Mouse (Mus musculus) retina, postnatal 7 days (tissue): ENCODE results near the gene C1qtnf9.
A peak's percentile ranks its signal among the peaks of the same experiment; 100 is the strongest.

Experiments
- DNase-seq: peaks from one replicate; pipeline ENCODE4 v3.0.0-alpha.2; 2012; ENCODE audit warnings: low read depth, low spot score

C1qtnf9 gene

DNA sequence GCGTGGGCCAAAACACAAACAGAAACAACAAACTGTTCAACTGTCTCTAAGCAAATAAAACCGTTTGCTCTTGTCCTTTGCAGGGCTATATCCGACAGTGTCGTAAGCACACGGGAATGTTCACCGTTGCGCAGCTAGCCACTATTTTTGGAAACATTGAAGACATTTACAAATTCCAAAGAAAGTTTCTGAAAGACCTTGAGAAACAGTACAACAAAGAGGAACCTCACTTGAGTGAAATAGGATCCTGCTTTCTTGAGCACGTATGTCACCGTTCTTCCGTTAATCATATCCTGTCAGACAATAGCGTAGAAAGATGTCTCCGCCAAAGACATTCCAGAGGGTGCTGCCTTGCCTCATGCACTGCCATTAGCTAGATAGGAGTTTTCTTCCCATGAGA is 18.1 kb upstream of the C1qtnf9 start:
- DNase-seq = no peak

DNA sequence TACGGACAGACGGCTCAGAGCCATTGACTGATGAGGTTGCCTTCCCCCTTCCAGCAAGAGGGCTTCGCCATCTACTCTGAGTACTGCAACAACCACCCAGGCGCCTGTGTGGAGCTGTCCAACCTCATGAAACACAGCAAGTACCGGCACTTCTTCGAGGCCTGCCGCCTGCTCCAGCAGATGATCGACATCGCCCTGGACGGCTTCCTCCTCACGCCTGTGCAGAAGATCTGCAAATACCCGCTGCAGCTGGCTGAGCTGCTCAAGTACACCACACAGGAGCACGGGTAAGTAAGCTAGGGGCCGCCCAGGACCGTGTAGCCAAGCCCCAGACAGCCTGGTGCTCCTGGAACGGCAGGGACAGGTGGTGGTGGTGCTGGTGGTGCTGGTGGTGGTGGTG is 16.4 kb upstream of the C1qtnf9 start:
- no peak for DNase-seq

DNA sequence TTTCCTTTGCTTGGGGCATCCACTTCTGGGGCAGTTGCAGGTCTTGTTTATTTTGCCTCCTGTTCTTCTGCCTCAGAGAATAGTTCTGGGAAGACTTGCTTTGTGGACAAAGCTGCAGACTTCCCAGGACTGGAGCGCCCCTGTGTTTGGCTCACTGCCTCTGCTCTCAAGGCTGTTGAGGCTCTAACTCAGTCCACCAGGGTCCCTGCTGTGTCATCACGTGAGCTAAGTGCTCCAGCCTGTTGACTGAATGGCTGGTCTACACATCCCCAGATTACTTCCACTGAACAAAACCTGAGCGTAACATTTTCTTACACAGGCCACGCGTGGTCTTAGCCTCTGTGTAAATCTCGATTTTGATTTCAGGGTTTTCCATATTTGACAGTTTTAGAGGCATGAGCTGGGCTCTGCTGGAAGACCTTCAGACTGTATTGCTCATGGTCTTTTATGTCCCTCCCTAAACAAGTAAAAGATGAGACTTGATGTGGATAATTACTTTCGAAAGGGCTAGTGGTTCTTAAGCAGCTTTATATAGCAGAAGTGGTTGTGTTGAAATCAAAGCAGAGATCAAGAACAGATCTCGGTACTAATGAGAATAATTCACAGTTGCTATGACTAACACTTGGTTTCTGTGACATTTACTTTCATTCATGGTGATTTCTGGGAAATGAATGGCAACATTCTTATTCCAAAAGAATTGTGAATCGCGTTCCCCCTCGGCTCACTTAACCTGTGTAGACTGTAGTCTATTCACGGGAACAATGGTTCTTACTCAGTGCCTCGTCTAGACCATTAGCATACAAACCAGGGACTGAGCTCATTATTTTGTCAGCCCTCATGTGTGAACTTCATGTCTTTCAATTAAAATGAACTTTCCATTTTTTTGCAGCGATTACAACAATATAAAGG is 14.8 kb upstream of the C1qtnf9 start:
- no peak for DNase-seq

DNA sequence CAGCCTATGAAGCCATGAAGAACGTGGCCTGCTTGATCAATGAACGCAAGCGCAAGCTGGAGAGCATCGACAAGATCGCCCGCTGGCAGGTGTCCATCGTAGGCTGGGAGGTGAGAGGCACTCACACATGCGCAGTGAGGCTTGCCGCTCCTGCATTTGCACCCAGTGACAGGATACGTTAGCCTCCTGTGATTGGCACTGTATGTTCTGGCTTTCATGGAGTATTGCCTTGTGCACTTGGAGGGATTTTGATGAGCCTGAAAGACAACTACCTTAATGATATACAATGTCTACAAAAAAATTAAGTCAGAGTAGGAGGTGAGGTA is 14.2 kb upstream of the C1qtnf9 start:
- no peak for DNase-seq

DNA sequence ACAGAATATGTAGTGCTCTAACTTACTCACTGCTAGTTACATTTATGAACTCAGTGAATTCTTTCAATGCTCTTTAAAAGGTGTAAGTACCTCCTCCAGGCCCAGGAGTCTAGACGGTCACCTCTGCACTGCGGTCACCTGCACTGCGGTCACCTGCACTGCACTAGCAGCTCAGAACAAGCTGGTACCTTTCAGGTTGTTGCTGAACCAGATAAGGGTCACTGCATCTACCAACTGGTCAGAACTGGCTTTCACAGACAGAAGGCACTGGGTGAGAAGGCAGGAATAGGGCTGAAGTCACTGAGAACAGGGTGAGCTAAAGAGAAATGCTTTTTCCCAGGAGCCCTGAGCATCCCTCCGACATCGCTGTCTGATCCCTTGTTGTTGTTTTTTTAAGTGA is 13.3 kb upstream of the C1qtnf9 start:
- DNase-seq = no peak

GRCm38 (mm10) chr14:60756271-60756670 is 11.7 kb upstream of the C1qtnf9 start:
- no peak for DNase-seq

- DNase-seq = no peak
These were observed 10.7 kb upstream of the C1qtnf9 start for GRCm38 (mm10) chr14:60757265-60757664.

DNA sequence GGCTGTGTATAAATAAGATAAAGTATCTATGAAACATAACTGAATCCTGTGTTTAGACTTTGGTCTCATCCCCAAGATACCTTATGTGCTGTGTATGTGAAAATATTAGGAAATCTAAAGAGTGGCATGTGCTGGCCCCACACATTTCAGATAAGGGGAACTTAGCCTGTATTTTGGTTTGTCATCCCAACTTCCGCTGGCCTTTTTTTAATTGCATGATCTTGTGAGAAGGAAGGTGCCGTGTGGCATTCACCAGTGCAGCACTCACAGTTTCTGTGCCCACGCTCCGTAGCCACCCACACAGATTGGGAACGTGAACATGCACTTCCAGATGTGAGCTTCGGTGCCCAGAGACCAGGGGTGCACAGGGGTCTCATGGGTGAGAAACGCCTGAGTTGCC is 10.2 kb upstream of the C1qtnf9 start:
- DNase-seq = no peak

DNA sequence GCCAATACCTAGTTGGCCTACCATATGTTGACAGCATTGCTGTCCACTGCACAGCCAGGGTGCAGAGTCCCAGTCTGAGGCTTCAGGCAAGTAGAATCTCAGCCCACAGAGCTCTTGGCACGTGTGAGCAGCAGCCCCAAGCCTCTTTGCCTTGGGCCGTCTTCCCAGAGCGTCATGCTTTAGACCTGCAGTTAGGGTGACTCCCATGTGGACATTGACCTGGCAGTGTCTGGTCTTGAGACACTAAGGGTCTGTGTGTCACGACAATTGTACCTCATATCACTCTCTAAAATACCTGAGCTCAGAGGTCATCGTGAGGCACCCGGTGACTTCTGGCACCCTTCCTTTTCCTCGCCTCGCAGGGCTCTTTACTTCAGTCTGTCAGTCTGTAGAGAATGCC is 8.8 kb upstream of the C1qtnf9 start:
- no peak for DNase-seq

DNA sequence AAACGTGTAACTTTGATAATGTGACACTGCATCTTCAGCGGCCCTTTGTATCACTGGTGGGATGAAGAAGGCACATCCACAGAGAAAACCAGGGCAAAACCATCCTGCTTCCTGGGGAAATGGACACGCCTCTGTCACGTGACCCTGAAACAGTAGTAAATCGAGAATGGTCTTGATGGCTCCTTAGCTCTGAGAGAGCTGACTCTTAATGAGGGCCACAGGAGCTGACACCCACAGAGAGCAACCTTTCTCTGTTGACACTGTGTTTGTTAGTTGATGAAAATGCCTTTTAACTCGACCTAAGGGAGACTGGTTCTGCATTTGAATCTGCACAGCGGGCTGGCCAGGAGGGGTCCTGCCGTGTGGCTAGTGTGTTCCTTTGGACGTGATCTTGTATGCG is 6.1 kb upstream of the C1qtnf9 start:
- no peak for DNase-seq

DNA sequence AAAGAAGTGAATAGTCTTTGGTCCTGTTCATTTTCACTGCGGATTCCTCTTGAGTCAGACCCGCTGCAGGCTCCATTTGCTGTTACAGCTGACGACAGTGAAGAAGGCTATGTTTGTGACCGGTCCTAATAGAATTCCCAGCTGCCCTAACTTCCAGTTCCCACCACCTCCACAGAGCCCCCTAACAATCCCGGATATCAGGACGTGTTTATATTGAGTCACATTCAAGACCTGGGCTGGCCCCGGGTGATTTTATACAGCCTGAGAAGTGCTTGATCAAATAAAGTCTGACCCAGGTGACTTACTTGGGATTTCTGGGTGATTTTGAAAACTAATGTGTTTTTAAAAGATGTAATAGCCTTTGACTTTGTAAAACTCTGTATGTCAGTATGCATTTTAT is 5.2 kb upstream of the C1qtnf9 start:
- DNase-seq = no peak

- no peak for DNase-seq
These were observed 4.2 kb upstream of the C1qtnf9 start for GRCm38 (mm10) chr14:60763746-60764145.

DNA sequence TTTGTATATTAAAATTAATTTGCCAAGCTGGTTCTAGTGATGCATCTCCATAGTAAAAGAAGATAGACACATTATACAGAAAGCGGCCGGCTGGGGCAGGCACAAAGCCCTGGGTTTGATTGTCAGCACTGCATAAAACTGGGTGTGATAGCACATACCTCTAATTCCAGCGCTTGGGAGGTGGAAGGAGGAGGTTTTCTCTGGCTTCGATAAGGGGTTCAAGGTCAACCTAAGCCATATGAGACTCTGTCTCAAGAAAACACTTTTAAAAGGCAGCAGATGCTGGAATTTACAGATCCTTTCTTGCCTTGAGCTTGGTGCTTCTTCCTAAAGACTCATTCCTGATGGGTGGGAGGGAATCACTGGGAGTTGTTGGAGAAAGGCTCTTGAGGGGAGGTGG is 3.4 kb upstream of the C1qtnf9 start:
- DNase-seq = no peak

- no peak for DNase-seq
These were observed 2.9 kb upstream of the C1qtnf9 start for GRCm38 (mm10) chr14:60765025-60765424.

DNA sequence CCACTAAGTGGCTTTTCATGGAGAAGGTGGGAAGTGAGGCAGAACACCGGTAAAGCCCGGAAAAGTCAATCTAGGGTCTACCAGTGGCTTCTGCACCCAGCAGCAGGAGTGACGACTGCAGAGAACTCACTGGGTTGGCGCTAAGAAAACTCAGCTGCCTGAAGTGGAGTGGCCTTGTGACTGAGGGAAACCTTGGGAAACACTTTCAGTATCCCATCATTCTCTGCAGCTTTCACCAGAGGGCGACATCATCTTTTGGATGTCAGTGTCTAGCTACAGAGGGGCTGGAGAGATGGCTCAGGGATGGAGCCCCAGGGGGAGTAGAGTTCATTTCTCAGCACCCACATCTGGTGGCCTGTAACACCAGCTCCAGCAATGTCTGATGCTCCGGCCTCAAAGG is 1.4 kb downstream of the C1qtnf9 start:
- DNase-seq = no peak

DNA sequence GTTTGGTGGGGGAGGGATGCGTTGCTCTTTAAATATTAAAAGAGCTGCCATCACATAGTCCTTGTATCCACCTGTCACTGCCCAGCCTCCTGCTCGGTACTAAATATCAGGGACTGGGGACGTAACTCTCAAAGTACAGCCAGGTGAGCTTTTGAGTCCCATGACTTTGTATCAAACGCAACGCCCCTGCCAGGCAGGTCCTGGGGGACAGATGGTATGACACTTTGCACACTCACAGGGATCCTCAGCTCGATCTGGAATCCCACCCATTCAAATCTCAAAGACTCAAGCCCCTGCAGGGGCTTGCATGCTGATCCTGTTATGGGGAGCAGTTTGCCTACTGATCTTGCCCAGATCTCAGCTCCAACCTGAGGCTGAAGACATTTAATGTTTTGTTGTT is 2.7 kb downstream of the C1qtnf9 start:
- DNase-seq = no peak

- DNase-seq = peak; percentile 58
These were observed 3.1 kb downstream of the C1qtnf9 start for GRCm38 (mm10) chr14:60771057-60771456.

GRCm38 (mm10) chr14:60773476-60773875 is 5.5 kb downstream of the C1qtnf9 start:
- no peak for DNase-seq

DNA sequence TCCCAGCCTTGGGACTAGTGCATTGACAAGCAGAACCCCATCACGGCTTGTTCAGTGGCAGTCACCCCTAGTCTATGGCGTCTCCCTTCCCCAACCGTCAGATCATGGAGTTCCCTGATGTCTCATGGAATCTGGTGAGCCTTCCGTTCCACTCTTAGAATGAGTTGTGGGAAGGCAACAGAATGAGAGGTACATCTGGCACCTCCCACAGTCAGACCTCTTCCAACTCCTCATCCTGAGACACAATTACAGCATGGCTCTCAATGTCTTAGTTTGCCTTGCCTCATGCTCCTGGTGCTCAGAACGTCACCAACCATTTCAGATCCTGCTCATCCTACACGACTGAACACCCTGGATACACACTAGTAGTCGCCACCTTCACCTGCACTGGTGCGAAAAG is 8.6 kb downstream of the C1qtnf9 start:
- DNase-seq = no peak

GRCm38 (mm10) chr14:60777485-60777919 is 9.6 kb downstream of the C1qtnf9 start:
- no peak for DNase-seq

DNA sequence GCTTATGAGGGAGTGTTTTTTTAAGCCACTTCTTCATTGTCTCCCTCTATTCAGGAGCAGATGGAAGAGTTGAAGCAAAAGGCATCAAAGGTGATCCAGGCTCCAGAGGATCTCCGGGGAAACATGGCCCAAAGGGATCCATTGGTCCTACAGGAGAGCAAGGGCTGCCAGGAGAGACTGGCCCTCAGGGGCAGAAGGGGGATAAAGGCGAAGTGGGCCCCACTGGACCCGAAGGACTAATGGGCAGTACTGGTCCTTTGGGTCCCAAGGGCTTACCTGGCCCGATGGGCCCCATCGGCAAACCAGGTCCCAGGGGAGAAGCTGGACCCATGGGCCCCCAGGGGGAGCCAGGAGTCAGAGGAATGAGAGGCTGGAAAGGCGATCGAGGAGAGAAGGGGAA is 11.3 kb downstream of the C1qtnf9 start:
- DNase-seq = no peak

- DNase-seq = no peak
These were observed 14.3 kb downstream of the C1qtnf9 start for GRCm38 (mm10) chr14:60782121-60782656.

GRCm38 (mm10) chr14:60783196-60783595 is 15.3 kb downstream of the C1qtnf9 start:
- no peak for DNase-seq
